Mouse (Mus musculus): ENCODE results near the gene Gm28729. TPM values are rescaled to one million over a fixed set of nuclear protein-coding genes. Genes with fewer than 3 reads are reported as not detected.

Gm28729 gene
- polyA plus RNA-seq, 1 experiment, result not detected

GRCm38 (mm10) chr9:96449514-96449913, 75.5 kb downstream of the Gm28729 start:
- Histone ChIP-seq H3K79me2 (ENCODE audit: control insufficient read depth, insufficient read depth) (no peaks in the 10 kb centered on the region), H3ac (ENCODE audit: control insufficient read depth, insufficient read length) (no peak overlapping the region), H3K36me3 (ENCODE audit: control insufficient read depth, insufficient read depth) (no peaks in the 10 kb centered on the region), H3K4me2 (ENCODE audit: low read depth) (peak overlapping the region; percentile 49), H3K4me3 (no peak overlapping the region), H3K27me3 (ENCODE audit: control insufficient read depth, insufficient read depth, insufficient read length) (no peaks in the 10 kb centered on the region)
- TF ChIP-seq CEBPB (IDR thresholded peaks at IDR 0.05; ENCODE audit: insufficient read depth, poor library complexity, severe bottlenecking), result no peak
- TF ChIP-seq TCF3 (IDR thresholded peaks at IDR 0.05; ENCODE audit: insufficient read length, low read depth), result no peak
- no peak for TF ChIP-seq E2F4 (IDR thresholded peaks at IDR 0.05; ENCODE audit: insufficient read depth)
- no peak for TF ChIP-seq REST (IDR thresholded peaks at IDR 0.05; ENCODE audit: insufficient read depth, insufficient read length)
- TF ChIP-seq MAX (IDR thresholded peaks at IDR 0.05; ENCODE audit: low read depth), result no peak

- no peak overlapping the region for H3K4me3 ChIP-seq
- TF ChIP-seq CEBPB (IDR thresholded peaks at IDR 0.05; ENCODE audit: insufficient read depth, poor library complexity, severe bottlenecking) (no peak), TCF12 (IDR thresholded peaks at IDR 0.05; ENCODE audit: insufficient read depth, poor library complexity, severe bottlenecking) (no peak), SRF (IDR thresholded peaks at IDR 0.05; ENCODE audit: control insufficient read depth, insufficient read length, low read depth) (no peak), USF1 (IDR thresholded peaks at IDR 0.05; ENCODE audit: low read depth) (no peak), MYOD1 (IDR thresholded peaks at IDR 0.05; ENCODE audit: control insufficient read depth in 1 of 3, insufficient read length in 2 of 3, low read depth in 2 of 3) (no peak), POLR2A (IDR thresholded peaks at IDR 0.05; ENCODE audit: insufficient read length, low read depth) (no peak), MAX (IDR thresholded peaks at IDR 0.05; ENCODE audit: low read depth) (no peak), TCF3 (IDR thresholded peaks at IDR 0.05; ENCODE audit: insufficient read length, low read depth) (no peak), E2F4 (IDR thresholded peaks at IDR 0.05; ENCODE audit: insufficient read depth) (no peak), POLR2AphosphoS2 (IDR thresholded peaks at IDR 0.05; ENCODE audit: insufficient read length, low read depth) (no peak), MYOG (IDR thresholded peaks at IDR 0.05; ENCODE audit: control insufficient read depth in 1 of 3, insufficient read depth in 1 of 3, insufficient read length in 2 of 3, low read depth in 2 of 3) (no peak), REST (IDR thresholded peaks at IDR 0.05; ENCODE audit: insufficient read depth, insufficient read length) (no peak)
- no peaks in the 10 kb centered on the region for H3K27me3 ChIP-seq (ENCODE audit: control insufficient read depth, insufficient read depth, insufficient read length)
- H3K79me2 ChIP-seq (ENCODE audit: control insufficient read depth, insufficient read depth), result no peaks in the 10 kb centered on the region
- H3K4me2 ChIP-seq (ENCODE audit: low read depth), result no peak overlapping the region
- no peaks in the 10 kb centered on the region for H3K36me3 ChIP-seq (ENCODE audit: control insufficient read depth, insufficient read depth)
- no peak overlapping the region for H3ac ChIP-seq (ENCODE audit: control insufficient read depth, insufficient read length)
Observed at GRCm38 (mm10) chr9:96445351-96445750, 79.7 kb downstream of the Gm28729 start.

GRCm38 (mm10) chr9:96442081-96442480, 83.0 kb downstream of the Gm28729 start:
- no peak overlapping the region for H3K4me3 ChIP-seq
- H3ac ChIP-seq (ENCODE audit: control insufficient read depth, insufficient read length), result no peak overlapping the region

GRCm38 (mm10) chr9:96438334-96438871, 86.7 kb downstream of the Gm28729 start:
- H3ac ChIP-seq (ENCODE audit: control insufficient read depth, insufficient read length), result no peak overlapping the region
- no peaks in the 10 kb centered on the region for H3K27me3 ChIP-seq (ENCODE audit: control insufficient read depth, insufficient read depth, insufficient read length)
- no peaks in the 10 kb centered on the region for H3K79me2 ChIP-seq (ENCODE audit: control insufficient read depth, insufficient read depth)
- H3K4me3 ChIP-seq, result no peak overlapping the region
- H3K36me3 ChIP-seq (ENCODE audit: control insufficient read depth, insufficient read depth), result no peaks in the 10 kb centered on the region
- peak overlapping the region; percentile 57 for H3K4me2 ChIP-seq (ENCODE audit: low read depth)
- no peak for TF ChIP-seq MAX (IDR thresholded peaks at IDR 0.05; ENCODE audit: low read depth)
- TF ChIP-seq MYOD1 (IDR thresholded peaks at IDR 0.05; ENCODE audit: control insufficient read depth in 1 of 3, insufficient read length in 2 of 3, low read depth in 2 of 3), result peak in 2 of 3 experiments; percentile 43 to 49
- TF ChIP-seq USF1 (IDR thresholded peaks at IDR 0.05; ENCODE audit: low read depth), result no peak
- TF ChIP-seq SRF (IDR thresholded peaks at IDR 0.05; ENCODE audit: control insufficient read depth, insufficient read length, low read depth), result no peak
- peak; percentile 66 for TF ChIP-seq TCF12 (IDR thresholded peaks at IDR 0.05; ENCODE audit: insufficient read depth, poor library complexity, severe bottlenecking)
- peak in 2 of 3 experiments; percentile 32 to 64 for TF ChIP-seq MYOG (IDR thresholded peaks at IDR 0.05; ENCODE audit: control insufficient read depth in 1 of 3, insufficient read depth in 1 of 3, insufficient read length in 2 of 3, low read depth in 2 of 3)

More at GRCm38 (mm10) chr9:96442081-96442480, 83.0 kb downstream of the Gm28729 start:
- Histone ChIP-seq H3K79me2 (ENCODE audit: control insufficient read depth, insufficient read depth) (no peaks in the 10 kb centered on the region), H3K4me2 (ENCODE audit: low read depth) (no peak overlapping the region), H3K27me3 (ENCODE audit: control insufficient read depth, insufficient read depth, insufficient read length) (no peaks in the 10 kb centered on the region), H3K36me3 (ENCODE audit: control insufficient read depth, insufficient read depth) (no peaks in the 10 kb centered on the region)
- no peak for TF ChIP-seq USF1 (IDR thresholded peaks at IDR 0.05; ENCODE audit: low read depth)
- no peak for TF ChIP-seq E2F4 (IDR thresholded peaks at IDR 0.05; ENCODE audit: insufficient read depth)
- no peak for TF ChIP-seq CEBPB (IDR thresholded peaks at IDR 0.05; ENCODE audit: insufficient read depth, poor library complexity, severe bottlenecking)
- no peak for TF ChIP-seq MYOD1 (IDR thresholded peaks at IDR 0.05; ENCODE audit: control insufficient read depth in 1 of 3, insufficient read length in 2 of 3, low read depth in 2 of 3)
- TF ChIP-seq MYOG (IDR thresholded peaks at IDR 0.05; ENCODE audit: control insufficient read depth in 1 of 3, insufficient read depth in 1 of 3, insufficient read length in 2 of 3, low read depth in 2 of 3), result no peak
- TF ChIP-seq MAX (IDR thresholded peaks at IDR 0.05; ENCODE audit: low read depth), result no peak
- no peak for TF ChIP-seq POLR2A (IDR thresholded peaks at IDR 0.05; ENCODE audit: insufficient read length, low read depth)
- no peak for TF ChIP-seq TCF3 (IDR thresholded peaks at IDR 0.05; ENCODE audit: insufficient read length, low read depth)
- no peak for TF ChIP-seq SRF (IDR thresholded peaks at IDR 0.05; ENCODE audit: control insufficient read depth, insufficient read length, low read depth)
- no peak for TF ChIP-seq TCF12 (IDR thresholded peaks at IDR 0.05; ENCODE audit: insufficient read depth, poor library complexity, severe bottlenecking)
- TF ChIP-seq POLR2AphosphoS2 (IDR thresholded peaks at IDR 0.05; ENCODE audit: insufficient read length, low read depth), result no peak
- TF ChIP-seq REST (IDR thresholded peaks at IDR 0.05; ENCODE audit: insufficient read depth, insufficient read length), result no peak

- H3K4me2 ChIP-seq (ENCODE audit: low read depth), result peak overlapping the region; percentile 57
- TF ChIP-seq REST (IDR thresholded peaks at IDR 0.05; ENCODE audit: insufficient read depth, insufficient read length) (no peak), TCF3 (IDR thresholded peaks at IDR 0.05; ENCODE audit: insufficient read length, low read depth) (no peak), E2F4 (IDR thresholded peaks at IDR 0.05; ENCODE audit: insufficient read depth) (no peak)
- H3K27me3 ChIP-seq (ENCODE audit: control insufficient read depth, insufficient read depth, insufficient read length), result no peaks in the 10 kb centered on the region
- H3K4me3 ChIP-seq, result no peak overlapping the region
- no peaks in the 10 kb centered on the region for H3K36me3 ChIP-seq (ENCODE audit: control insufficient read depth, insufficient read depth)
- no peak overlapping the region for H3ac ChIP-seq (ENCODE audit: control insufficient read depth, insufficient read length)
- no peaks in the 10 kb centered on the region for H3K79me2 ChIP-seq (ENCODE audit: control insufficient read depth, insufficient read depth)
Observed at GRCm38 (mm10) chr9:96437805-96438333, 87.2 kb downstream of the Gm28729 start.

Data from myocyte (in vitro differentiated cells).